Mouse (Mus musculus): ENCODE data around the gene Emc3. TPM values are rescaled to one million over a fixed set of nuclear protein-coding genes. Genes with fewer than 3 reads are reported as not detected.

Gene Emc3
- polyA plus RNA-seq, 1 experiment: not detected

GRCm38 (mm10) chr6:113472061-113472460, 59.4 kb downstream of the Emc3 start:
- 88% methylated on average over 10 of the region's 10 CpGs for WGBS
- Histone ChIP-seq H3K4me3 (ENCODE audit: insufficient read depth, low read depth, low read length) (no peak overlapping the region), H3K4me1 (ENCODE audit: control insufficient read depth, insufficient read depth, low read length) (peaks cover 11% of the 10 kb centered on the region), H3K27ac (ENCODE audit: insufficient read depth, low read depth, low read length) (no peak overlapping the region)
- TF ChIP-seq POLR2A (IDR thresholded peaks at IDR 0.05; ENCODE audit: insufficient read depth, low read depth, low read length) (no peak), CTCF (IDR thresholded peaks at IDR 0.05; ENCODE audit: insufficient read depth, low read depth, low read length) (no peak)

- Histone ChIP-seq H3K4me3 (ENCODE audit: insufficient read depth, low read depth, low read length) (no peak within 1 kb of the TSS), H3K27ac (ENCODE audit: insufficient read depth, low read depth, low read length) (no peak within 1 kb of the TSS), H3K4me1 (ENCODE audit: control insufficient read depth, insufficient read depth, low read length) (peaks cover 11% of the 10 kb centered on the region)
- TF ChIP-seq POLR2A (IDR thresholded peaks at IDR 0.05; ENCODE audit: insufficient read depth, low read depth, low read length) (no peak), CTCF (IDR thresholded peaks at IDR 0.05; ENCODE audit: insufficient read depth, low read depth, low read length) (no peak)
- WGBS: 38% methylated on average over 12 of the region's 12 CpGs
Measured at GRCm38 (mm10) chr6:113471297-113471936, 60.0 kb downstream of the Emc3 start, which contains the start of gene Il17rc. Gene Il17rc (plus strand): TSS chr6:113471427.

GRCm38 (mm10) chr6:113469432-113469831, 62.0 kb downstream of the Emc3 start:
- Histone ChIP-seq H3K27ac (ENCODE audit: insufficient read depth, low read depth, low read length) (no peak overlapping the region), H3K4me1 (ENCODE audit: control insufficient read depth, insufficient read depth, low read length) (peaks cover 11% of the 10 kb centered on the region), H3K4me3 (ENCODE audit: insufficient read depth, low read depth, low read length) (peak overlapping the region; percentile 37)
- TF ChIP-seq CTCF (IDR thresholded peaks at IDR 0.05; ENCODE audit: insufficient read depth, low read depth, low read length): peak; percentile 64; the same call in 1 of the 2 replicates
- TF ChIP-seq POLR2A (IDR thresholded peaks at IDR 0.05; ENCODE audit: insufficient read depth, low read depth, low read length): no peak
- WGBS: 1% methylated on average over 31 of the region's 31 CpGs

- TF ChIP-seq CTCF (IDR thresholded peaks at IDR 0.05; ENCODE audit: insufficient read depth, low read depth, low read length) (no peak; the same call in 1 of the 2 replicates), POLR2A (IDR thresholded peaks at IDR 0.05; ENCODE audit: insufficient read depth, low read depth, low read length) (no peak)
- WGBS: 9% methylated on average over 9 of the region's 9 CpGs
- Histone ChIP-seq H3K4me3 (ENCODE audit: insufficient read depth, low read depth, low read length) (peak overlapping the region; percentile 37), H3K27ac (ENCODE audit: insufficient read depth, low read depth, low read length) (no peak overlapping the region), H3K4me1 (ENCODE audit: control insufficient read depth, insufficient read depth, low read length) (peaks cover 11% of the 10 kb centered on the region)
Measured at GRCm38 (mm10) chr6:113469021-113469420, 62.4 kb downstream of the Emc3 start.

- H3K4me3 ChIP-seq (ENCODE audit: insufficient read depth, low read depth, low read length): no peak overlapping the region
- H3K27ac ChIP-seq (ENCODE audit: insufficient read depth, low read depth, low read length): no peak overlapping the region
- TF ChIP-seq CTCF (IDR thresholded peaks at IDR 0.05; ENCODE audit: insufficient read depth, low read depth, low read length) (no peak), POLR2A (IDR thresholded peaks at IDR 0.05; ENCODE audit: insufficient read depth, low read depth, low read length) (no peak)
- WGBS: 72% methylated on average over 3 of the region's 3 CpGs
- peaks cover 11% of the 10 kb centered on the region for H3K4me1 ChIP-seq (ENCODE audit: control insufficient read depth, insufficient read depth, low read length)
Measured at GRCm38 (mm10) chr6:113468512-113468911, 62.9 kb downstream of the Emc3 start.

- Histone ChIP-seq H3K27ac (ENCODE audit: insufficient read depth, low read depth, low read length) (no peak overlapping the region), H3K4me1 (ENCODE audit: control insufficient read depth, insufficient read depth, low read length) (peaks cover 11% of the 10 kb centered on the region), H3K4me3 (ENCODE audit: insufficient read depth, low read depth, low read length) (no peak overlapping the region)
- TF ChIP-seq CTCF (IDR thresholded peaks at IDR 0.05; ENCODE audit: insufficient read depth, low read depth, low read length) (no peak), POLR2A (IDR thresholded peaks at IDR 0.05; ENCODE audit: insufficient read depth, low read depth, low read length) (no peak)
- 55% methylated on average over 5 of the region's 5 CpGs for WGBS
Measured at GRCm38 (mm10) chr6:113465602-113466001, 65.8 kb downstream of the Emc3 start.

Other genes starting within 250 kb of the Emc3 start
- not detected in 2 replicates for gene Cpne9, start 249.3 kb downstream of the Emc3 start, polyA plus RNA-seq (2012; ENCODE audit: insufficient read depth, insufficient read length, low replicate concordance, missing spikeins)
- not detected in 2 replicates for gene Brpf1, start 224.5 kb downstream of the Emc3 start, polyA plus RNA-seq (2012; ENCODE audit: insufficient read depth, insufficient read length, low replicate concordance, missing spikeins)
- gene Ogg1, start 204.7 kb downstream of the Emc3 start, polyA plus RNA-seq (2012; ENCODE audit: insufficient read depth, insufficient read length, low replicate concordance, missing spikeins): not detected in 2 replicates
- not detected in 2 replicates for gene Camk1, start 187.7 kb downstream of the Emc3 start, polyA plus RNA-seq (2012; ENCODE audit: insufficient read depth, insufficient read length, low replicate concordance, missing spikeins)
- not detected in 2 replicates for gene Tada3, start 153.8 kb downstream of the Emc3 start, polyA plus RNA-seq (2012; ENCODE audit: insufficient read depth, insufficient read length, low replicate concordance, missing spikeins)
- gene Arpc4, start 153.5 kb downstream of the Emc3 start, polyA plus RNA-seq (2012; ENCODE audit: insufficient read depth, insufficient read length, low replicate concordance, missing spikeins): not detected in 2 replicates
- gene Ttll3, start 142.4 kb downstream of the Emc3 start, polyA plus RNA-seq (2012; ENCODE audit: insufficient read depth, insufficient read length, low replicate concordance, missing spikeins): not detected in 2 replicates
- not detected in 2 replicates for gene Rpusd3, start 112.3 kb downstream of the Emc3 start, polyA plus RNA-seq (2012; ENCODE audit: insufficient read depth, insufficient read length, low replicate concordance, missing spikeins)
- gene Cidec, start 95.9 kb downstream of the Emc3 start, polyA plus RNA-seq (2012; ENCODE audit: insufficient read depth, insufficient read length, low replicate concordance, missing spikeins): not detected in 2 replicates
- not detected in 2 replicates for gene Jagn1, start 89.1 kb downstream of the Emc3 start, polyA plus RNA-seq (2012; ENCODE audit: insufficient read depth, insufficient read length, low replicate concordance, missing spikeins)
- gene Il17re, start 73.2 kb downstream of the Emc3 start, polyA plus RNA-seq (2012; ENCODE audit: insufficient read depth, insufficient read length, low replicate concordance, missing spikeins): not detected in 2 replicates
- not detected in 2 replicates for gene Il17rc, start 60.2 kb downstream of the Emc3 start, polyA plus RNA-seq (2012; ENCODE audit: insufficient read depth, insufficient read length, low replicate concordance, missing spikeins)
- gene Creld1, start 48.4 kb downstream of the Emc3 start, polyA plus RNA-seq (2012; ENCODE audit: insufficient read depth, insufficient read length, low replicate concordance, missing spikeins): not detected in 2 replicates
- gene Prrt3, start 29.7 kb downstream of the Emc3 start, polyA plus RNA-seq (2012; ENCODE audit: insufficient read depth, insufficient read length, low replicate concordance, missing spikeins): not detected in 2 replicates
- gene Fancd2, start within 50 bp of the Emc3 start, polyA plus RNA-seq (2012; ENCODE audit: insufficient read depth, insufficient read length, low replicate concordance, missing spikeins): not detected in 2 replicates
- gene Fancd2os, start 69.1 kb upstream of the Emc3 start, polyA plus RNA-seq (2012; ENCODE audit: insufficient read depth, insufficient read length, low replicate concordance, missing spikeins): not detected in 2 replicates
- not detected in 2 replicates for gene Brk1, start 73.1 kb upstream of the Emc3 start, polyA plus RNA-seq (2012; ENCODE audit: insufficient read depth, insufficient read length, low replicate concordance, missing spikeins)
- not detected in 2 replicates for gene Vhl, start 92.3 kb upstream of the Emc3 start, polyA plus RNA-seq (2012; ENCODE audit: insufficient read depth, insufficient read length, low replicate concordance, missing spikeins)
- not detected in 2 replicates for gene Irak2, start 106.8 kb upstream of the Emc3 start, polyA plus RNA-seq (2012; ENCODE audit: insufficient read depth, insufficient read length, low replicate concordance, missing spikeins)
- not detected in 2 replicates for gene Tatdn2, start 165.4 kb upstream of the Emc3 start, polyA plus RNA-seq (2012; ENCODE audit: insufficient read depth, insufficient read length, low replicate concordance, missing spikeins)
- gene Ghrl, start 188.2 kb upstream of the Emc3 start, polyA plus RNA-seq (2012; ENCODE audit: insufficient read depth, insufficient read length, low replicate concordance, missing spikeins): not detected in 2 replicates
- not detected in 2 replicates for gene Sec13, start 209.1 kb upstream of the Emc3 start, polyA plus RNA-seq (2012; ENCODE audit: insufficient read depth, insufficient read length, low replicate concordance, missing spikeins)

All from olfactory bulb, adult 2 months (tissue).